Mouse (Mus musculus): Measurements from ENCODE around the gene Frmd4b. TPM values are rescaled to one million over a fixed set of nuclear protein-coding genes. Genes with fewer than 3 reads are reported as not detected.

The Frmd4b gene
- total RNA-seq, 1 experiment from 2014 or later: 8.4 TPM

- peak; percentile 65 for ATAC-seq (replicated peaks; ENCODE audit: low read depth, poor library complexity, severe bottlenecking)
Observed at GRCm38 (mm10) chr6:97526092-97526491, 91.2 kb downstream of the Frmd4b start.

GRCm38 (mm10) chr6:97523118-97523517 is 94.2 kb downstream of the Frmd4b start:
- peak; percentile 92 for ATAC-seq (replicated peaks; ENCODE audit: low read depth, poor library complexity, severe bottlenecking)

- no peak for ATAC-seq (replicated peaks; ENCODE audit: low read depth, poor library complexity, severe bottlenecking)
Observed at GRCm38 (mm10) chr6:97521279-97522038, 95.9 kb downstream of the Frmd4b start.

- ATAC-seq (replicated peaks; ENCODE audit: low read depth, poor library complexity, severe bottlenecking): no peak
Observed at GRCm38 (mm10) chr6:97520566-97520965, 96.8 kb downstream of the Frmd4b start.

GRCm38 (mm10) chr6:97519553-97519952 is 97.8 kb downstream of the Frmd4b start:
- no peak for ATAC-seq (replicated peaks; ENCODE audit: low read depth, poor library complexity, severe bottlenecking)

- ATAC-seq (replicated peaks; ENCODE audit: low read depth, poor library complexity, severe bottlenecking): no peak
Observed at GRCm38 (mm10) chr6:97518467-97518866, 98.9 kb downstream of the Frmd4b start.

GRCm38 (mm10) chr6:97517616-97518235 is 99.6 kb downstream of the Frmd4b start:
- no peak for ATAC-seq (replicated peaks; ENCODE audit: low read depth, poor library complexity, severe bottlenecking)

- no peak for ATAC-seq (replicated peaks; ENCODE audit: low read depth, poor library complexity, severe bottlenecking)
Observed at GRCm38 (mm10) chr6:97516941-97517340, 100.4 kb downstream of the Frmd4b start.

GRCm38 (mm10) chr6:97510771-97511170 is 106.6 kb downstream of the Frmd4b start:
- ATAC-seq (replicated peaks; ENCODE audit: low read depth, poor library complexity, severe bottlenecking): no peak

GRCm38 (mm10) chr6:97509434-97509833 is 107.9 kb downstream of the Frmd4b start:
- ATAC-seq (replicated peaks; ENCODE audit: low read depth, poor library complexity, severe bottlenecking): no peak

- ATAC-seq (replicated peaks; ENCODE audit: low read depth, poor library complexity, severe bottlenecking): no peak
Observed at GRCm38 (mm10) chr6:97508480-97508879, 108.9 kb downstream of the Frmd4b start.

- ATAC-seq (replicated peaks; ENCODE audit: low read depth, poor library complexity, severe bottlenecking): no peak
Observed at GRCm38 (mm10) chr6:97507893-97508292, 109.4 kb downstream of the Frmd4b start.

- ATAC-seq (replicated peaks; ENCODE audit: low read depth, poor library complexity, severe bottlenecking): peak; percentile 51
Observed at GRCm38 (mm10) chr6:97506141-97506650, 111.1 kb downstream of the Frmd4b start.

GRCm38 (mm10) chr6:97504673-97505072 is 112.7 kb downstream of the Frmd4b start:
- peak; percentile 73 for ATAC-seq (replicated peaks; ENCODE audit: low read depth, poor library complexity, severe bottlenecking)

GRCm38 (mm10) chr6:97501000-97501399 is 116.3 kb downstream of the Frmd4b start:
- no peak for ATAC-seq (replicated peaks; ENCODE audit: low read depth, poor library complexity, severe bottlenecking)

- ATAC-seq (replicated peaks; ENCODE audit: low read depth, poor library complexity, severe bottlenecking): no peak
Observed at GRCm38 (mm10) chr6:97500246-97500645, 117.1 kb downstream of the Frmd4b start.

GRCm38 (mm10) chr6:97496002-97496401 is 121.3 kb downstream of the Frmd4b start:
- no peak for ATAC-seq (replicated peaks; ENCODE audit: low read depth, poor library complexity, severe bottlenecking)

- ATAC-seq (replicated peaks; ENCODE audit: low read depth, poor library complexity, severe bottlenecking): no peak
Observed at GRCm38 (mm10) chr6:97491065-97491464, 126.3 kb downstream of the Frmd4b start.

GRCm38 (mm10) chr6:97488821-97489220 is 128.5 kb downstream of the Frmd4b start:
- no peak for ATAC-seq (replicated peaks; ENCODE audit: low read depth, poor library complexity, severe bottlenecking)

- ATAC-seq (replicated peaks; ENCODE audit: low read depth, poor library complexity, severe bottlenecking): no peak
Observed at GRCm38 (mm10) chr6:97488280-97488679, 129.1 kb downstream of the Frmd4b start.

- peak; percentile 78 for ATAC-seq (replicated peaks; ENCODE audit: low read depth, poor library complexity, severe bottlenecking)
Observed at GRCm38 (mm10) chr6:97487535-97488081, 129.7 kb downstream of the Frmd4b start.
